Mouse (Mus musculus) stomach, embryonic 14.5 days (tissue): ENCODE measurements around the gene Tnrc6c. TPM values are rescaled to one million over a fixed set of nuclear protein-coding genes. Genes with fewer than 3 reads are reported as not detected.
"Not testable (repeated sequence)": the region's sequence is repeated elsewhere in the genome, so short reads cannot be mapped to it uniquely, and the experiment has no call there.

ENCODE experiments used
- ATAC-seq: fragments of 200-750 bp; cut with Nextera tagmentation; 2 replicates; pipeline ENCODE4 v1.8.0; 2017; ENCODE audit warnings: low read depth, moderate TSS enrichment; ENCODE audit not compliant: insufficient number of reproducible peaks, insufficient read depth, low FRiP score
- H3K27ac ChIP-seq: fragments of 300-500 bp; sonication (generic); 2 replicates; pipeline ENCODE4 v1.5.1; 2014; ENCODE audit warnings: mild to moderate bottlenecking, low read length, moderate library complexity, mixed read lengths
- H3K27me3 ChIP-seq: fragments of 300-500 bp; sonication (generic); 2 replicates; pipeline ENCODE4 v1.6.1; 2014; ENCODE audit warnings: low read length, control low read depth, mixed read lengths; ENCODE audit not compliant: control insufficient read depth, insufficient read depth
- H3K36me3 ChIP-seq: fragments of 300-500 bp; sonication (generic); 2 replicates; pipeline ENCODE4 v1.6.1; 2014; ENCODE audit warnings: mild to moderate bottlenecking, control low read depth, low read length, moderate library complexity, mixed read lengths; ENCODE audit not compliant: control insufficient read depth, insufficient read depth
- H3K4me1 ChIP-seq: fragments of 300-500 bp; sonication (generic); 2 replicates; pipeline ENCODE4 v1.6.1; 2014; ENCODE audit warnings: low read length, control low read depth, mixed read lengths; ENCODE audit not compliant: control insufficient read depth, insufficient read depth
- H3K4me2 ChIP-seq: fragments of 300-500 bp; sonication (generic); replicated peaks from 2 replicates; pipeline ENCODE4 v1.6.1; 2014; ENCODE audit warnings: low read depth, low read length, control low read depth
- H3K4me3 ChIP-seq: fragments of 300-500 bp; sonication (generic); 2 replicates; pipeline ENCODE4 v1.5.1; 2014; ENCODE audit warnings: low read depth, low read length, control low read depth
- H3K9ac ChIP-seq: fragments of 300-500 bp; sonication (generic); replicated peaks from 2 replicates; pipeline ENCODE4 v1.6.1; 2014; ENCODE audit warnings: low read depth, mild to moderate bottlenecking, control low read depth, low read length, moderate library complexity, mixed read lengths
- H3K9me3 ChIP-seq: fragments of 300-500 bp; sonication (generic); 2 replicates; pipeline ENCODE4 v1.6.1; 2016; ENCODE audit warnings: low read depth, low read length, control low read depth; ENCODE audit not compliant: control insufficient read depth
- WGBS: fragments of 180-500 bp; shearing (Covaris S2); extraction: QIAGEN DNeasy Blood & Tissue Kit; methylation state at CpG from one replicate; pipeline ENCODE4 v1.1.7; 2014; 5-methylcytosine and 5-hydroxymethylcytosine counted together
- polyA plus RNA-seq: library from polyadenylated mRNA; unstranded; fragments of >200 nt; fragmentation: Nextera tagmentation; extraction: Ambion mirVana; gene quantifications from 2 replicates; pipeline ENCODE4 v1.2.1, GENCODE M21; 2014

Tnrc6c gene
- polyA plus RNA-seq, 1 experiment from 2014 or later = 15.5 TPM

DNA sequence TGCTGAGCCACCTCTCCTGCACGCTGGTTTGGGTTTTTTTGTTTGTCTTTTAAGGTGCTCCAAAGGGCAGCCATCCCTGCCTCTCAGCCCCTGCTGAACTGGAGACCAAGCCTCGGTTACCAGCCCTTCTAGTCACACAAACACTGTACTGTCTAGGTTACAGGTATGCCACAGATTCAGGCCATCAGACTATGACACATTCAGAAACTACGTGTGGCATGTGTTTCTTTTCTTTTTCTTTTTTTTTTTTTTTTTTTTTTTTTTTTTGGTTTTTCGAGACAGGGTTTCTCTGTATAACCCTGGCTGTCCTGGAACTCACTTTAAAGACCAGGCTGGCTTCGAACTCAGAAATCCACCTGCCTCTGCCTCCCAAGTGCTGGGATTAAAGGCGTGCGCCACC is 134.4 kb downstream of the Tnrc6c start:
- not testable (repeated sequence) for H3K27me3 ChIP-seq, H3K4me2 ChIP-seq, H3K36me3 ChIP-seq

DNA sequence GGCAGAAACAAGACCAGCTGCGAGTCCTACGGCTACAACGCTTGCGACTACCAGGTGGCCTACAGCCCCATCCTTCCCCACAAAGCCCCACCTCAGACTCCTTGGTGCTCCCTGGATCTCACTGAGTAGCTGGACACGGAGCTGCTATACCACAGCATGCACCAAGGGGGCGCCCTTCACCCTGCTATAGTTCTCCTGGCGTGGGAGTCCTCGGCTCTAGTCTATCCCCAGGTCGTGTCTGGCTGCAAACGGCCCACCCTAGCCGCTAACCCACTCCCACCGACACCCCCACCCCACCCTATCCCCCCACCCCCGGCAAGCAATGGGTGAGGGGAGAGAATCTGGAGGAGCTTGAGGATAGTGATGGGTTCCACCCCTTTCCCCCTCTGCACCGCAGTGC is 136.2 kb downstream of the Tnrc6c start:
- no peak overlapping the region for H3K4me3 ChIP-seq
- ATAC-seq = peak; percentile 35; the same call in 1 of the 2 replicates

More for the DNA sequence above, 134.4 kb downstream of the Tnrc6c start:
- H3K4me1 ChIP-seq, H3K9ac ChIP-seq, H3K9me3 ChIP-seq, H3K27ac ChIP-seq, H3K4me3 ChIP-seq, ATAC-seq: not testable (repeated sequence)
- WGBS = 76% methylated on average over 7 of the region's 7 CpGs

DNA sequence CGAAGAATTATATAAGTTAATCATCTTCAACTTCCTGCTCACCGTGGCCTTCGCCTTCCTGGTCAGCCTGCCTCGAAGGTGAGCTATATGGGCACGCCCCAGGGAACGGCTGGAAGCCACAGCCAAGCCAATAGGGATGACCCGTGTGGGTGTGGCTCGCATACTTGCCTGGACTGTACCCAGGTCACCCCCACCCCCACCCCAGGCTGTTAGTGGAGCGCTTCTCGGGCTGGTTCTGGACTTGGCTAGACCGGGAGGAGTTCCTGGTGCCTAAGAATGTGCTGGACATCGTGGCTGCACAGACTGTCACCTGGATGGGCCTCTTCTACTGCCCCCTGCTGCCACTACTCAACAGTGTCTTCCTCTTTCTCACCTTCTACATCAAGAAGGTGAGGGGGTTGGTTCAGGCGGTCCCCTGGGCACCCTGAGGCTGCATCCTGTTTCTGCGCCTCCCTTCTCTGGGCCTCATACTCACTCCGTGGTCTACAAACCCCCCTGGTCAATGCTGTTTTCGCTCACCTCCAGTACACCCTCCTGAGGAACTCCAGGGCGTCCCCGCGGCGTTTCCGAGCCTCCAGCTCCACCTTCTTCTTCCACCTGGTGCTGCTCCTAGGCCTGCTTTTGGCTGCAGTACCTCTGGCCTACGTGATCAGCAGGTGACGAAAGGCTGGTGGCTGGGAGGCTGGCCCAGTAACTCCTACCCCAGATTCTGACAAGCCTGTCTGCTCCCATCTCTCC is 136.8 kb downstream of the Tnrc6c start:
- peak overlapping the region; percentile 39 for H3K27ac ChIP-seq
- no peak overlapping the region for H3K9ac ChIP-seq
- no peak overlapping the region for H3K4me3 ChIP-seq
- no peaks in the 10 kb centered on the region for H3K27me3 ChIP-seq
- 37% methylated on average over 23 of the region's 23 CpGs for WGBS
- H3K36me3 ChIP-seq = no peaks in the 10 kb centered on the region
- ATAC-seq = peak; percentile 83; the same call in 1 of the 2 replicates
- H3K4me1 ChIP-seq = peaks cover 8% of the 10 kb centered on the region
- H3K4me2 ChIP-seq = peak overlapping the region; percentile 41
- H3K9me3 ChIP-seq = no peaks in the 10 kb centered on the region

More for the DNA sequence above, 136.2 kb downstream of the Tnrc6c start:
- Histone ChIP-seq H3K27me3 (no peaks in the 10 kb centered on the region), H3K9me3 (no peaks in the 10 kb centered on the region), H3K9ac (no peak overlapping the region), H3K4me1 (peaks cover 8% of the 10 kb centered on the region), H3K4me2 (peak overlapping the region; percentile 41), H3K36me3 (no peaks in the 10 kb centered on the region), H3K27ac (peak overlapping the region; percentile 21; the same call in 1 of the 2 replicates)
- 4% methylated on average over 14 of the region's 14 CpGs for WGBS

DNA sequence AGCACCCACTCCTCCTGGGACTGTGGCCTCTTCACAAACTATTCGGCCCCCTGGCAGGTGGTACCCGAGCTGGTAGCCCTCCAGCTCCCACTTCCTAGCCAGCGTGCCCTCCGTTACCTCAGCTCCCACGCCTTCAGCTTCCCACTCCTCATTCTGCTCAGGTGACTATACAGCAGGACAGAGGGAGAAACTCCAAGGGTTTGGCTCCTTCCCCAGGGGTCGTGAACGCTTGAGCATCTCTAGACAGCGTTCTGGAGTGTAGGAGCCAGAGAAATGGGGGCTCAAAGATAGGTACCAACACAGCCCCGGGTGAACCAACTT is 137.3 kb downstream of the Tnrc6c start:
- ATAC-seq = no peak
- H3K36me3 ChIP-seq = no peaks in the 10 kb centered on the region
- WGBS = 85% methylated on average over 9 of the region's 9 CpGs
- no peaks in the 10 kb centered on the region for H3K27me3 ChIP-seq
- H3K4me1 ChIP-seq = peaks cover 8% of the 10 kb centered on the region
- no peaks in the 10 kb centered on the region for H3K9me3 ChIP-seq
- H3K9ac ChIP-seq = no peak overlapping the region
- H3K27ac ChIP-seq = no peak overlapping the region
- no peak overlapping the region for H3K4me2 ChIP-seq
- no peak overlapping the region for H3K4me3 ChIP-seq

DNA sequence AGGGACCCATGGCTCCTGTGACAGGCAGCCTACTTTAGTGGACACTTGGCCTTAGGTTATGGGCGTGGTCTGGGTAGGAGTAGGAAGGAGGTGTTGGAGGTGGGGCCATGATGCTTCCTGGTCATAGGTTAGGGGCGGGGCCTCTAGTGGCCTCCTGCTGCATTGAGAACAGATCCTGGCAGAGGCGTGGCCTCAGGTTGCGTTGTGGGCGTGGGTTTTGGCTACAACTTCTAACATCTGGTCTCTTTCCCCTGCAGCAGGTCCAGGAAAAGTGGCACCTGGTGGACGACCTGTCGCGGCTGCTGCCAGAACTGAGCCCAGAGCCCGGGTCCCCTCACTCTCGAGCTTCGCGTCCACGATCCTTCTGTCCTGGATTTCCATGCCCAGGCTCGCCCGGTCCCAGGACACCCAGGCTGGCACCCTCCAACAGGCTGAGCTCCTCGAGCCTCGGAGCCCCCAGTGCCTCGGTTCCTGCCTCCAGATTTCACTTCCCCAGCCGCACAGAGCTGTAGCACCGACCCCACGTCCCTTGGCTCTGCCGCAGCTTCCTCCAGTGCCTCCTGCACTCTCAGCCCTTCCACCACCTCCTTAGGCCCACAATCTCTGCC is 138.3 kb downstream of the Tnrc6c start:
- no peaks in the 10 kb centered on the region for H3K27me3 ChIP-seq
- peak; percentile 69 for ATAC-seq
- H3K4me3 ChIP-seq = no peak overlapping the region
- H3K27ac ChIP-seq = peak overlapping the region; percentile 12; the same call in 1 of the 2 replicates
- no peak overlapping the region; the same call in 1 of the 2 replicates for H3K9ac ChIP-seq
- peak overlapping the region; percentile 37 for H3K4me2 ChIP-seq
- H3K9me3 ChIP-seq = no peaks in the 10 kb centered on the region
- peaks cover 8% of the 10 kb centered on the region for H3K4me1 ChIP-seq
- no peaks in the 10 kb centered on the region for H3K36me3 ChIP-seq
- 4% methylated on average over 22 of the region's 22 CpGs for WGBS

DNA sequence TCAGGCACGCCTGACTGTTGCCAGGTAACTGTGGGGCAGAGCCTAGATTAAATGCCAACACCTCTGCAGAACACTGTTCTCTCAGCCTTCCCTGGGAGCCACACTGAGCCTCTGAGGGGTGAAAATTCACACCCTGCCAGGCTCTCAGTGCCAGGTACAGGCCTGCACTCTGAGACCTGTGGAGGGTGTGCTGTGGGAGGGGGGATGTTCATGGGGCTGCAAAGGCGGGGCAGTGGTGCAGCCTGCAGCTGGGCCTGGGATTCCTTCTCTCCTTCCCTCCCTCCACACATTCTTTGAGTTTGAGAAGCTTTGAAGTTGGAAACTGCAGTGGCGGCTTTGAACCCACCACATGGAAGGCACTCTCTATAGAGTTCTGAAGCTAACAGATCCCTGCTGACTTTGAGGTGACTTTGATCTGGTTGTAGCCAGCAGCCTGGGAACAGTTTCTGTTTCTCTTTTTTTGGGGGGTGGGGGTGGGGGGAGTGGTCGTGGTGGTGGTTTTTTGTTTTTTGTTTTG is 140.0 kb downstream of the Tnrc6c start:
- H3K4me2 ChIP-seq = no peak overlapping the region
- no peaks in the 10 kb centered on the region for H3K27me3 ChIP-seq
- H3K9me3 ChIP-seq = no peaks in the 10 kb centered on the region
- WGBS = 64% methylated on average over 4 of the region's 4 CpGs
- ATAC-seq = no peak
- H3K27ac ChIP-seq = no peak overlapping the region
- no peak overlapping the region for H3K9ac ChIP-seq
- peaks cover 15% of the 10 kb centered on the region for H3K4me1 ChIP-seq
- H3K36me3 ChIP-seq = no peaks in the 10 kb centered on the region
- no peak overlapping the region for H3K4me3 ChIP-seq

DNA sequence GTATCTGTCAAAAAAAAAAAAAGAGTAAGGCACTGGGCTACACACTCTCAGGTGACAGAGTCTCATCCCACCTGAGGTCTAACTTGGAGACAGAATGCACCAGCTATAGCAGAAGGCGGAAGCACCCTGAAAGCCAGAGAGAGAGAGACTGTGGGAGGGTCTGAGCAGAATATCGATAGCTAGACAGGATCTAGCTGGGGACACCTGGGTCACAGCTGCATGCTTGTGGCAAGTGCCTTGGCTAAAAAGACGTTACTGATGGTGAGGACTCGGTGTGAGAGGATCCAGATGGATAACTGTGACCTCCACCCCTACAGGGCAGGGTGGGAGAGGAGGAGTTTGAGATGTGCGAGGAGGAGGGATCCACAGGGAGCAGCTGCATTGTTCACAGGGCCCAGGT is 142.9 kb downstream of the Tnrc6c start:
- peaks cover 8% of the 10 kb centered on the region; the same call in 1 of the 2 replicates for H3K4me1 ChIP-seq
- no peak overlapping the region for H3K4me3 ChIP-seq
- H3K9ac ChIP-seq = no peak overlapping the region
- H3K36me3 ChIP-seq = no peaks in the 10 kb centered on the region
- no peak for ATAC-seq
- no peak overlapping the region for H3K27ac ChIP-seq
- 34% methylated on average over 5 of the region's 5 CpGs for WGBS
- no peak overlapping the region for H3K4me2 ChIP-seq
- H3K9me3 ChIP-seq = no peaks in the 10 kb centered on the region
- H3K27me3 ChIP-seq = no peaks in the 10 kb centered on the region

DNA sequence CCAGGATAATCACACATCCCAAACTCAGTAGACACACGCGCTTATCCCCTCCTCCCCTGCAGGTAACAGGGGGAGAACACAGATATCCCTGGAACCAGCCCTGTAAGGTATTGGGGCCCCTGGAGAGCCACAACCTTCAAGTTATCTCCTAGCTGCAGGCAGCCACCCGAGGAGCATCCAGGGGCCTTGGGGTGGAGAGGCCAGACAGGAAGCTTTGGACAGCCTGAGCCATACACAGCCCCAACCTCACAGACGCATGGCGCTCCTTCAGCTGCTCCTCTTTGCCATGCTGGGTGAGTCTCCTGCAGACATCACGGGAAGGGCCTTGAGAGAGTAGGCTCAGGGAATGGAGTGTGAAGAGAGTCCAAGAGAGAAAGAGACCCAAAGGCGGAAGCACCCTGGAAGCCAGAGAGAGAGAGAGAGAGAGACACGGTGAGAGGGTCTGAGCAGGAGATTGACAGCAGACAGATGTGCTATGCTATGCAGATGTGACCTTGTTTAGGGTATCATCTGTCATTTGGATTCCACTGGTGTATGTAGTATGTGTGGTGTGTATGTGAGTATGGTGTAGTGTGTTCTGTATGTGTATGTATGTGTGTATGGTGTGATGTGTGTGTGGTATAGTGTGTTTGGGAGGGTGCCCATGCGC is 143.5 kb downstream of the Tnrc6c start, which contains the start of gene 6030468B19Rik:
6030468B19Rik (plus strand) TSS at position 150 of the 649 bp plus-strand sequence.
- ATAC-seq = peak; percentile 65; the same call in 1 of the 2 replicates
- Histone ChIP-seq H3K4me3 (no peak within 1 kb of the TSS), H3K4me1 (peaks cover 8% of the 10 kb centered on the region; the same call in 1 of the 2 replicates), H3K9me3 (no peaks in the 10 kb centered on the region), H3K9ac (no peak within 1 kb of the TSS), H3K4me2 (no peak within 1 kb of the TSS), H3K27me3 (no peaks in the 10 kb centered on the region), H3K27ac (no peak within 1 kb of the TSS), H3K36me3 (no peaks in the 10 kb centered on the region)
- WGBS = 53% methylated on average over 9 of the region's 9 CpGs
